Mouse (Mus musculus): Measurements from ENCODE around the gene Hoxd10.

Hoxd10 gene

DNA sequence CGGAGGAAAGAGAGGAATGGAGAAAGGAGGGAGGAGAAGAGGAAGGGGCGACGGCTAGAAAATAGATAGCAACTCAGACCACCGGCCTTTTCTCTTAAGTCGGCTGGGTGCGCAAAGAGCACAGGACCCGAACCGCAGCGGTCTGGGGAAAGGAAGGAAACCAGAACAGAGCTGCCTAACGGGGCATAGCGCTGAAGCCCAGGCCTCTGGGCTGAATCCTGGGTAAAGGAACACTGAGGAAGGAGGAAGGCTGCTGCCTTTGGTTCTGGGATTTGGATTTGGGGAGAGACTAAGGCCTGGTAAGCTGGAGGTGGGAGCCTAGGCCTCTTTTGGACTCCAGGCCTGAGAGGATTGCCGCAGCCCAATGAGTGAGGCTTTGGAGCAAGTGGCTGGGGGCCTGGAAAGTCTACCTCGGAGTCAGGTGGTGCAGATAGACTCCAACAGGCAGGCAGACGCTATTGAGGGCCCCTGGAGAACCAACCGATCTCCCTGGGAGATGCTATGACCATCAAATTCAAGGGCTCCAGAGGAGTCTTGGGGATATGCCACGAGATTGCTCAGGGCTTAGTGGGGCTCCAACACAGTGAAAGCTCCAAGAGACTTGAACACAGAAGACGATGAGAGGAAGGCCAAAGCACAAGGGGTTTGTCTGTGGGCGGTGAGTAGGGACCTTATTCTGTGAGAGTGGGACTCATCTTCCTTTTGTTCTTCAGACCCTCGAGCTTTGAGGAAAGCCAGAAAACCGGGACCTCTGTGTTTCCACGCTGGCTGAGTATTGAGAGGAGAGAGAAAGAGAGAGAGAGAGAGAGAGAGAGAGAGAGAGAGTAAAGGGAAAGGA lies 10.9 kb upstream of the Hoxd10 start:
- no peak for DNase-seq (ENCODE audit: low read depth, low spot score)

DNA sequence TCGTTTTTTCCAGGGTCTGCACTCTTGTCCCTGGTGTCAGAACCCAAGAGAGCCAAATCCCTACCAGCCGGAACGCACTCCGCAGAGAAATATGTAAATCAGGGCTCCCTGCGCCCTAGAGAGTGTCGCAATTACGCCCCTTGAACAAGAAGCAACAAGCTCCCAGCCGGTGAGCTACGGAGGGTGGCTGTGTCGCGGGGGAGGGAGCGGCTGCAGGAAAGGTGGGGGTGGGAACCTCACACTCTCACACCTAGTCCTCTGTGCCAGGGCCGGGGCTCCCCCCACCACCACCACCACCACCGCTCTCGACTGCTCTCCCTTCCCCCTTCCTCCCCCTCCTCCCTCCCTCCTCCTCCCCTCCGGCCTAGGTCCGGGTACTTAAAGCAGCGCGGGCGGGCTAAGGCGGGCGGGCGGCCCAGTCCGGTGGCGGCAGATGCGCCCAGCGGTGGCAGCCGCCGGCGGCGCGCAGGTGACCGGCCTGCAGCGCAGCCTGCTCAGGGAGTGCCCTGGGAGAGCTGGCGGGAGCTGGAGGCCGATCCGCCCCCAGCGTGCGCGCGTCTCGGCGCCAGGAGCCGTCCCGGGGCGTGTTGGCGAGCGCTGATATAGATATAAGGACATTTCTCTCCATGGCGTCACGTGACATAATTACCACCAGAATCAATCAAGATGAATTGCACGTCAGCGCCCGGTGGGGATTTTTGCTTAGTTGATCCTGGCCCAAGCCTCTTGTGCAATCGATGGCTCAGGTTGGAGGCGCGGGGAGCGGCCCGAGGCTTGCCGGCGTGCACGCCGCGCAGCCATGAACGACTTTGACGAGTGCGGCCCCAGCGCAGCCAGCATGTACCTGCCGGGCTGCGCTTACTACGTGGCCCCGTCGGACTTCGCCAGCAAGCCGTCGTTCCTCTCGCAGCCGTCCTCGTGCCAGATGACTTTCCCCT lies 9.9 kb upstream of the Hoxd10 start:
- DNase-seq (ENCODE audit: low read depth, low spot score), result no peak

DNA sequence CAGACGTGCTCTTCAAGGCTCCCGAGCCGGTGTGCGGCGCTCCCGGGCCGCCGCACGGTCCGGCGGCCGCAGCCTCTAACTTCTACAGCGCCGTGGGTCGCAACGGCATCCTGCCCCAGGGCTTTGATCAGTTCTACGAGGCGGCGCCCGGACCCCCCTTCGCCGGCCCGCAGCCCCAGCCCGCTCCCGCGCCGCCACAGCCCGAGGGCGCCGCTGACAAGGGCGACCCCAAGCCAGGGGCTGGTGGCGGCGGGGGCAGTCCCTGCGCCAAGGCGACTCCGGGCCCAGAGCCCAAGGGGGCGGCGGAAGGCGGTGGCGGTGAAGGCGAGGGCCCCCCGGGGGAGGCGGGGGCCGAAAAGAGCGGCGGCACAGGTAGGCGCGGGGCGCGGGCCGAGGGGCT lies 8.9 kb upstream of the Hoxd10 start:
- no peak for DNase-seq (ENCODE audit: low read depth, low spot score)

DNA sequence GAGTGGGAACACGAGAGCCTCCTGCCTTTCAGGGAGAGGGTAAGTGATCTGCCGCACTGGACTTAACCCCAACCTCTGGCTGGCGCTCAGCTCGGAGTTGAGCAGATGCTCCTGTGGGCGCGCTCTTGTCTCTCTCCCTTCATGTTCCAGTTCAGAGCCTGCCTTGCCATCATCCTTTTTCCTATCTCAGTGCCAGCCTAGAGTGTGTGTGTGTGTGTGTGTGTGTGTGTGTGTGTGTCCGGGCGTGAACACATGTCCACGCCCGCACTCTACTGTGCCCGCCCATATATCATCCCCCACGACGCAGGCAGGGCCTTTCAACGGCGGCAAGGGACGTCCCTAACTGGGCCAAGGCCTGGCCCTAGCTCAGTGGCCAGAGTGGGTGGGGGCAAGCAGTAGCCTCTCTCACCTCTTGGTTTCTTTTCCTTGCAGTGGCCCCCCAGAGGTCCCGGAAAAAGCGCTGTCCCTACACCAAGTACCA lies 8.2 kb upstream of the Hoxd10 start:
- DNase-seq (ENCODE audit: low read depth, low spot score), result no peak

DNA sequence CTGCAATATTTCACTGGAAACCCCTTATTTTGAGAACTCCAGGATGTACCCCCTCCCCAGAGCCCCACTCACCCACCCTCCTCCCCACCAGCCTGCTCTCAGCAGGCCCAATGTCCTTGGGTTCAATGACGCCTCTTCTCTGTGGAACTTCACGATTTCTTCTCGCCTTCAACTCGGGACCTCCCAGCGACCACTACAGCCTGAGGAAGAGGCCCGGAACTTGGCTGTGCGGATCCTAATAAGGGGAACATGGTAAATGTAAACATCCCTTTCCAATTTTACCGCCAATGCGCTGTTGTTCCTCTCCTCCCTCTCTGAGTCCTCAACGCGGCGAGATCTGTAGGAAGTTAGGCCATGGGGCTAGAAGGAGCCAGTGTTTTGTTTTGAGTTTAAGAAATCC lies 7.6 kb upstream of the Hoxd10 start:
- DNase-seq (ENCODE audit: low read depth, low spot score), result no peak

DNA sequence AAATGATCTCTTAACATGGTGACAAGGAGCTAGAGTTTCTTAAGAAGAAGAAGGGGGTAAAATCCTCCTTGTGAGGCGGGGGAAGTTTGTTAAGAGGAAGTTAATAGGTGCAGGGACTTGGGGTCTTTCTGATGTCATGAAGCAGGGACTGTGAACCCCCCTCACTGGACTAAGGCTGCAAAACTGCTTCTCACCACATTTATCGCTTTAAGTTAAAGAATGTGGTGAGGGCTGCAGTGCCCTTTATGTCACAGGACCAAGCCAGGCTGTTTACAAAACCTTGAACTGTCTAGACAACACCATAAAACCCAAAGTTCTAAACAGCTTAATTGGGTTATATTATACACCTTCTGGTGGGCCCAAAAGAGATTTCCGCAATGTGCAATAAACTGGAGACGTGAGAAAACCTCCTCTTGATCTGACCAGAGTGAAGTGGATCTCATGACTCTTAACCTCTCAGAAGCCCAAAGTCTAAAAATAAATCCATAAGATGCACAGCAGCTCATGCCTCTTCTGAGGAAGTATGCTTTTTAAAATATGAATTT lies 6.6 kb upstream of the Hoxd10 start:
- DNase-seq (ENCODE audit: low read depth, low spot score), result no peak

DNA sequence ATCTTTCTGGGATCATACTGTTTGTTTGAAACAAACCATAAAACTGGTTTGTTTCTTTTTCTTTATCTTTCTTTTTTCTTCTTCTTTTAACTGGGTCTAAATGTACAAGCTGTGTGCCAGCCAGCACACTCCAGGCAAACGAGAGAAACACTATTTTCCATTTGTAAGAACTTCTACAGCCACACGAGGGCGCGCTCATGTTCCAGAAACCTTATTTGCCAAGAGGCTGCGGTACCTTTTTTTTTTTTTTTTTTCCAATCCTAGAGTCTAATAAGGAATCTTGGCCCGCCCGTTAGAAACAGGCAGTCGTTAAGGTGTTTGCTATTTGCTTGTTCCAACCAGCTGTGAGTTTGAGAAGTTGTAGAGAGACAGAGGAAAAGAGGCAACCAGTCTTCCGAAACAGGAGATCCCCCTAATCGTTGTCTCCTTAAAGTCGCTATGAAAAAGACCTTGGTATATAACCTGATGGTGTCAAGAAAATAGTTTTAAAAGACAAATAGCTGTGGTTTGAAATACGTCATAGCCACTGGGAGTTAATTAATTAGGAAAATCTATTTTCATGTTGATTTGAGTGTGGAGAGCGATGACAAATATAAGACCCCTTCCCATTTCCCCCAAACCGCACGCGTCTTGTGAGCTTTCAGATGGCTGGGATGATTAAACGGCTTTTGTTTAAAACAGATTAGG lies 5.3 kb upstream of the Hoxd10 start:
- DNase-seq (ENCODE audit: low read depth, low spot score), result peak; percentile 88

DNA sequence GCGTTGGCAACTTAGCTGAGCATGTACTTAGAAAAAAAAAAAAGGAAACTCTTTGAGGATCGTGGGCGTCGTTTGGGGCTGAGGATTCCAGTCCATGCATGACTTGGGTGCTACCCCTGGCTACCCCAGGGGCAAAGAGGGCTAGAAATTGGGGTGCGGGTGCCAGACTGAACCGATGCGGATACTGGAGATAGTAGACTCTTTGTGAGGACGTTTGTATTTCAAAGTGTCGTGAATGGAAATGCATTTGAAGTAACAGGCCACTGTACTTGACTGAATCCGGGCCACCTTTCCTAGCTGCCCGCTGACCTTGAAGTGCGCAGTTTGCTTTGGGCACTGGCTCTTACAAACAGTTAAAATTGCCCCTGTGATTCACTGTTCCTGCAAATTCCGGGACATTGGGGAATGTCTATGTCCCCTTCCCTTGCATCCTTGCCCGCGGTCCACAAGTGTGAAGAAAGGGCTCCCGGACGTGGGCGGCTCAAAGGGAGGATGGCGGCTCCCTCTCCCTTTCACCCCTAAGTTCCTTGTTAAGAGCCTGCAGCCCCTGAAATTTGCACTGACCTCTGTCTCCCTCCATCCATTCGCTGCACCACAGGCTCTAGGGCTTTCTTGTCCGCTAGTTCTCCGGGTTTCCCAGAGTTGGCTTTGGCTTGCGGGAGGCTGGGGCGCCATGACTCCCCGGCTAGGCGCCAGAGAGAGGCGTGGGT lies 4.6 kb upstream of the Hoxd10 start:
- no peak for DNase-seq (ENCODE audit: low read depth, low spot score)

DNA sequence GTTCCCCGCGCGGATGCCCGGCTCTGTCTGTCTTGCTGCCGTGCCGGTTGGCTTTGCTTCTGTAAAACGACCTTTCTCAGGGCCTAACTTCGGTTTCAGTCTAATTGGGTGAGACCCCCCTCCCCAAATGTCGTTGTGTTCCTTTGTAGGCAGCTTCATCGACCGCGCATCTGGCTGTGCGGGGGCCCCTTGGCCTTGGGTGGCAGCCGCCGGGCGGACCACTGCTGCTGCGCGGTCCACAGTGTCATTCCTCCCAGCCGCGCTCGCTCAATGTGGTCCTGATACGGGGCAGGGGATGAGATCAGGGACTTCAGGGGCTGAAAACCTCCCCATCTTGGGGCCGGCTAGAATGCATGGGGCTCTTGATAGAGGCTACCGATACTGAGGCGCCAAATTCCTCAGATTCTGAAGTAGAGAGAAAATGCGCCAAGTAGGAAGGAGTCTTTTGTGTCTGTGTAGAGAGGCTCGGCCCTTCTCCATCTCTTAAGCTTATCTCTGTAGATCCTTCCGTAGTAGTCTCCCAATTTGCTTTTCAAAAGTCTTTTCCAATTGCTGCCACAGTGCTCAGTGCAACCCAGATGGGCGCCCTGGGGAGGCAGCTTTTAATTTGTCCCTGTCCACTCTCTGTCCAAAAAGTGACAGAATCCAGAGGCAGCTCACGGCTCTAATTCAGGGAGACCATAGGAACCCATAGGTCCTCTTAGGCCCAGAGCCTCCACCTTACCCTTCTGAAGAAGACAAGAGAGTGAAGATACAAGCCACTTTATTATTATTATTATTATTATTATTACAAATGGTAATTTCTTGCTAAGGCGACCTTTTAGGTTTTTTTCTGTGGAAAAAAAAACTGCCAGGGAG lies 3.8 kb upstream of the Hoxd10 start:
- DNase-seq (ENCODE audit: low read depth, low spot score), result no peak

DNA sequence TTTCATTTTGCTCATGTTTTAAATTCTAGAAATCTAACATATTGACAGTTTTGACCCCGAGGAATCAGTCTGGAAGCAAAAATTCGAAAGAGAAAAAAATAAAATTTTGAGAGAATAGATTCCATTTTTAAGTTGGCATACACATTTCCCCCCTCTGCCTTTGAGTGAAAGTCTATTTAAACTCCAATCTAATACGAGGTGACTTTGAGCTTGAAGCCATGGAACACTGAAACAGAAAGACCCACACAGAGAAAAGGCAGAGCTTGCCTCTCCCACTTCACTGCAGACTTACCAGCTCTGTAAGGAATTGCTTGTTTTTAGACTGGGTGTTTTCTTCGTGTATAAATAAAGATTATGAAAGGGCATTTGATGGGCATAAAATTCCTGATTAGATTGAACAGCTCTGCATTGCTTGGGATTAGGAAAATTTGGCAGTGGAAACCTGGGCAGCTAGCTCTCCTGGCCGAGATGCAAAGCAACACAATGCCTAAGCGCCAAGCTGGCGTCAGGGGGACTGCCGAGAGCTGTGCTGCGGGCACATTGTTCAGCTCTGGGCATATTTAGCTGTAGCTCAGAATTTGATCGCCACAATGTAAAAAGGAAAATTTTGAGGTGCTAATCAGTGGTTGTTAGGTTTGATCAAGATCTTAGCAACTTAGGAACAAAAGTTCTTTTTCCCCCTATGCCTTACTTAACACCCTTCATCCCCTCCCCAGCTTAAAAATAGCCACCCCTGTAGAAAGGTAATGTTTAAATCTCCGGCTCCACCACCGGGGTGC lies 2.7 kb upstream of the Hoxd10 start:
- no peak for DNase-seq (ENCODE audit: low read depth, low spot score)

DNA sequence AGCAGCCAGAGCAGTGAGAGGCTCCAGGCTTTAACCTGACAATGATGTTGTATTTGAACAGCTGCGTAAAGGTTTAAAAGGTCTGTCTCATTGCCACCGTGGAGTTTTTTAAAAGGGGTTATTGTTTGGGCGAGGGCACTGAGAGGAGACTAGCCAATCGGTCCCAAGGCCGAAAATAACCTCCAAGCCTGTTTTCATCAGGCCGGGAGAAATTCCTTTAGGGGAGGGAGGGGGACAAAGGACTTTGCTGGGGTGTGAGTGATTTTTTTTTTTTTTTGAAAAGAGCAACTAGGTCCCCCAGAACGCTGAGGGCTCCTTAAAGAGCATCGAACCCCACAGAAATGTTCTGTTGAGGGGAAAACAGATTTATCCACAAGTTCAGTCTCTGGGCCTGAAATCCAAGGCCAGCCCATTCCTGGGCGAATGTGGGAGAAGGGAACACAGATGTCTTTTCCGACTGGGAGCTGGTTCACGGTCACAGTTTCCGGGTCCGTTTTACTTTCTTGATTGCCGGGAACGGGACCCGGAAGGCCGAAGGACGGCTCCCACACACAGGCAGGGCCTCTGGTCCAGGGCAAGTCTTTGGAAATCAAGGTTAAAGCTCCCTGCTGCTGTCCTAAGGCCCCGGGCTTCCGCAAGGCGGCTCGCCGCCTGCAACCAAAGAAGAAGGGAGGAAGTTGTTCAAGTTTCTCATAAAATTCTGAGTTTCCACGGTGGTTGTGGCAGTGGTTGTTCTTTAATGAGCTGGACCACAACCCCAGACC lies 2.0 kb upstream of the Hoxd10 start:
- DNase-seq (ENCODE audit: low read depth, low spot score), result no peak

DNA sequence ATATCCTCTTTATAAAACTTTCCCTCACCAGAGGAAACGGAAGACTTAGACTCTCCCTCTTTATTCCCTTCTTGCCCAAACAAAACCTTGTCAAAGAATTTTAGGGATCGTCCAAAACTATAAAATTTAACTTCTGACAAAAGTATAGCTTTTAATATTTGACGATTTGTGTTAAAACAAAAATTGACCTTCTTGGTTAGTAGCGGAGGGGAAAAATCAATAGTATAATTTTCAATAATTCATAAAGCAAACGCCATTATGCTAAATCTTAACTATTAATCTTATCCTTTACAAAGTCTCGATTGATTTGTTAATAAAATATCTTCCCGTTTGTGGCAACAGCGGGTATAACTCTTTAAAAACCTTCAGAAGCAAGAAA lies 1.4 kb upstream of the Hoxd10 start:
- no peak for DNase-seq (ENCODE audit: low read depth, low spot score)

DNA sequence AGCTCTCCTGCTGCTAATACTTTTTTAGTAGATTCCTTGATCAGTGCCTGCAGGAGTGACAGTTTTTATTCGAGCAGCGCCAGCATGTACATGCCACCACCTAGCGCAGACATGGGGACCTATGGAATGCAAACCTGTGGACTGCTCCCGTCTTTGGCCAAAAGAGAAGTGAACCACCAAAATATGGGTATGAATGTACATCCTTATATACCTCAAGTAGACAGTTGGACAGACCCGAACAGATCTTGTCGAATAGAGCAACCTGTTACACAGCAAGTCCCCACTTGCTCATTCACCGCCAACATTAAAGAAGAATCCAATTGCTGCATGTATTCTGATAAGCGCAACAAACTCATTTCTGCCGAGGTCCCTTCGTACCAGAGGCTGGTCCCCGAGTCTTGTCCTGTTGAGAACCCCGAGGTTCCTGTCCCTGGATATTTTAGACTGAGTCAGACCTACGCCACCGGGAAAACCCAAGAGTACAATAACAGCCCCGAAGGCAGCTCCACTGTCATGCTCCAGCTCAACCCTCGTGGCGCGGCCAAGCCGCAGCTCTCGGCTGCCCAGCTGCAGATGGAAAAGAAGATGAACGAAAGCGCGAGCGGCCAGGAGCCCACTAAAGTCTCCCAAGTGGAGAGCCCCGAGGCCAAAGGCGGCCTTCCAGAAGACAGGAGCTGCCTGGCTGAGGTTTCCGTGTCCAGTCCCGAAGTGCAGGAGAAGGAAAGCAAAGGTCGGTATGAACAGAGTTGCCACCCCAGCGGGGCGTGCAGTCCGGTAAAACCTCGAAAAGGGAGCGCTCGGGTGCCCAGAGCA lies 477 bp downstream of the Hoxd10 start:
- DNase-seq (ENCODE audit: low read depth, low spot score), result no peak

DNA sequence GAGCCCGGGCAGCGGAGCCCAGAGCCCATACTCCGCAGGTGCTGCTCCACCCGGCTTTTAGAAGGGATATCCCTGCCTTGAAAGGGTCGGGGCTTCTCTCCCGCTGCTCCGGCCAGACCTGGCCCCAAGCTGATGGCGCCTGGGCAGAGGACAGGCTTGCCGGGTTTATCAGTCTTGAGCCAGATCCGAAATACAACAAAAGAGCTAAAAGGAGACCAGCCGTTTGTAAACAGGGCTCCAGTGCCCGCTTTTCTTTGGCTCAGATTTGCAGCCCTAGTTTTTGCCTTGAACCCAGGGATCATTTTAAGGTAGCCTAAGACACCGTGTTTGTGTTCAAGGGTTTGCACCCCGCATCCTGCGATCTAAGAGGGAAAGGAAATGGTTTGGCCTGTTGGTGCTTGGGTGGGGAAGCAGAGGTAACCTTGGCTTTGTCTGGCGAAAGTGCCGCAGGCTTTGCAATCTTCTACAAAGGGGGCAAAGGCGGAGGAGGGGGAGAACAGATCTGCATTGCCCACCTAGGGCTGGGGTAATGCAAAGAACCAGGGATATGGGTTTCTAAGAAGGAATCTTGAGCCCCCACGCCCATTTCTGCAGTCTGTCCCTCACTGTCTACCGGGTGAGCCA lies 1.2 kb downstream of the Hoxd10 start:
- no peak for DNase-seq (ENCODE audit: low read depth, low spot score)

DNA sequence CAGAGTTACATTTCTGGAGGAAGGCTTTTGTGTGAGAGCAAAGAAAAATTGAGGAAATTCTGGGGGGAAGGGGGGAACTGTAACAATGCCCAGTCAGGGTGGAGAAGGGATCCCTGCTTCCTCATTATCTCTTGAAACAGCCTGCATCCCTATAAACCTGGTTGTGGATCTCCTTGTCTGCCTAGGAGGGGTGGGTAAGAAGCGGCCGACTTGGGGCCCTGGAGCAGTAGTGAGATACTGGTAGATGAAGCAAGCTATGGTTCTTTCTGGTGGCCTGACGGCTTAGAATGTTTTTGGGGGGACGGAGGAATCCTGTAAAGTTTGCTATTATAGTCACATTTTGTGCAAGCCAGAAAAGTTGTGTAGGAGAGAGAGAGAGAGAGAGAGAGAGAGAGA lies 1.7 kb downstream of the Hoxd10 start:
- no peak for DNase-seq (ENCODE audit: low read depth, low spot score)

DNA sequence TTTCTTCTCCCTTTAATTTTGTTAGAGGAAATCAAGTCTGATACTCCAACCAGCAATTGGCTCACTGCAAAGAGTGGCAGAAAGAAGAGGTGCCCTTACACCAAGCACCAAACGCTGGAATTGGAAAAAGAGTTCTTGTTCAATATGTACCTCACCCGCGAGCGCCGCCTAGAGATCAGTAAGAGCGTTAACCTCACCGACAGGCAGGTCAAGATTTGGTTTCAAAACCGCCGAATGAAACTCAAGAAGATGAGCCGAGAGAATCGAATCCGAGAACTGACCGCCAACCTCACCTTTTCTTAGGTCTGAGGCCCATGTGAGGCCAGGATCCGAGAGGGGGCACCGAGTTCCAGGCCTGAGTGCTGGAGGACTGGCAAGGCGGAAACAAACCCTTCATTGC lies 2.3 kb downstream of the Hoxd10 start:
- no peak for DNase-seq (ENCODE audit: low read depth, low spot score)

DNA sequence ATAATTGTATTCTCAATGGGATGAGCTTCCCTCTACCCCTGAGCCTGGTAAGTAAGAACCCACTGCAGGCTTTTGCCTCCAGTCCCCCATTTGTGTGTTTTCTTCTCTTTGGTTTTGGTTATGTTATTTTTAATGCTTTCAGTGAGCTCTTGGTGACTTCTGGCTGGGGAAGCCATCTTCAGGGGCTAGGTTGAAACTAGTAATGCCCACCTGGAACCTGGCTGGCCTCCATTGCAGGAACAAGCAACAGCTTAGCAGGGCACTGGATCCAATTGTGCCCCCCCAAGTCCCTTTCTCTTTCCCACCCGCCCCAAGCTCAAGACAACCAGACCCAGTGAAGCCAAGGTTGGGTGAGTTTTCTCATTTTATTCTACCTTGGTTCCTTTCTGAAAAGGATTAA lies 3.7 kb downstream of the Hoxd10 start:
- no peak for DNase-seq (ENCODE audit: low read depth, low spot score)

Measured in 3T3-L1 (cell line).